Mouse (Mus musculus) intestine, embryonic 15.5 days (tissue): ENCODE data around the gene Tnfsf15. TPM values are rescaled to one million over a fixed set of nuclear protein-coding genes. Genes with fewer than 3 reads are reported as not detected.

Experiments
- ATAC-seq: fragments of 200-750 bp; cut with Nextera tagmentation; 2 replicates; pipeline ENCODE4 v1.8.0; 2017; ENCODE audit warnings: moderate TSS enrichment, moderate library complexity
- H3K27ac ChIP-seq: fragments of 300-500 bp; sonication (generic); 2 replicates; pipeline ENCODE4 v1.5.1; 2015; ENCODE audit warnings: mild to moderate bottlenecking, inconsistent platforms
- H3K27me3 ChIP-seq: fragments of 300-500 bp; sonication (generic); replicated peaks from 2 replicates; pipeline ENCODE4 v1.6.1; 2015; ENCODE audit warnings: inconsistent platforms
- H3K36me3 ChIP-seq: fragments of 300-500 bp; sonication (generic); 2 replicates; pipeline ENCODE4 v1.6.1; 2015; ENCODE audit warnings: inconsistent platforms
- H3K4me1 ChIP-seq: fragments of 300-500 bp; sonication (generic); replicated peaks from 2 replicates; pipeline ENCODE4 v1.6.1; 2015; ENCODE audit warnings: inconsistent platforms
- H3K4me2 ChIP-seq: fragments of 300-500 bp; sonication (generic); replicated peaks from 2 replicates; pipeline ENCODE4 v1.6.1; 2015; ENCODE audit warnings: mild to moderate bottlenecking, inconsistent platforms
- H3K4me3 ChIP-seq: fragments of 300-500 bp; sonication (generic); replicated peaks from 2 replicates; pipeline ENCODE4 v1.5.1; 2015; ENCODE audit warnings: inconsistent platforms
- H3K9ac ChIP-seq: fragments of 300-500 bp; sonication (generic); 2 replicates; pipeline ENCODE4 v1.6.1; 2015; ENCODE audit warnings: inconsistent platforms
- H3K9me3 ChIP-seq: fragments of 300-500 bp; sonication (generic); 2 replicates; pipeline ENCODE4 v1.6.1; 2016; ENCODE audit warnings: inconsistent platforms
- WGBS: fragments of 180-500 bp; shearing (Covaris S2); methylation state at CpG from one replicate; pipeline ENCODE4 v1.1.7; 2015; 5-methylcytosine and 5-hydroxymethylcytosine counted together
- polyA plus RNA-seq: library from polyadenylated mRNA; unstranded; fragments of >200 nt; fragmentation: Nextera tagmentation; extraction: Ambion mirVana; gene quantifications from 2 replicates; pipeline ENCODE4 v1.2.1, GENCODE M21; 2015

Tnfsf15 gene
- polyA plus RNA-seq, 1 experiment from 2014 or later: 0.28 TPM

- WGBS: 86% methylated on average over 6 of the region's 6 CpGs
- no peaks in the 10 kb centered on the region for H3K27me3 ChIP-seq
- no peak for ATAC-seq
Observed at GRCm38 (mm10) chr4:63757527-63758154, 12.7 kb upstream of the Tnfsf15 start.

GRCm38 (mm10) chr4:63756072-63756471 lies 11.2 kb upstream of the Tnfsf15 start:
- WGBS: 62% methylated on average over 2 of the region's 2 CpGs
- Histone ChIP-seq H3K4me2 (no peak overlapping the region), H3K36me3 (no peaks in the 10 kb centered on the region), H3K9me3 (no peaks in the 10 kb centered on the region), H3K27ac (peak overlapping the region; percentile 32; the same call in 1 of the 2 replicates), H3K4me1 (peaks cover 8% of the 10 kb centered on the region; the same call in 1 of the 2 replicates), H3K27me3 (no peaks in the 10 kb centered on the region), H3K4me3 (no peak overlapping the region), H3K9ac (no peak overlapping the region)
- ATAC-seq: no peak

More at GRCm38 (mm10) chr4:63757527-63758154, 12.7 kb upstream of the Tnfsf15 start:
- peaks cover 6% of the 10 kb centered on the region; the same call in 1 of the 2 replicates for H3K4me1 ChIP-seq
- H3K27ac ChIP-seq: no peak overlapping the region
- no peaks in the 10 kb centered on the region for H3K36me3 ChIP-seq
- no peak overlapping the region for H3K4me2 ChIP-seq
- no peak overlapping the region for H3K9ac ChIP-seq
- no peaks in the 10 kb centered on the region for H3K9me3 ChIP-seq
- no peak overlapping the region for H3K4me3 ChIP-seq

GRCm38 (mm10) chr4:63754467-63755020 lies 9.6 kb upstream of the Tnfsf15 start:
- Histone ChIP-seq H3K27ac (no peak overlapping the region), H3K4me2 (no peak overlapping the region), H3K27me3 (no peaks in the 10 kb centered on the region), H3K4me3 (no peak overlapping the region), H3K36me3 (no peaks in the 10 kb centered on the region), H3K9me3 (no peaks in the 10 kb centered on the region), H3K4me1 (peaks cover 8% of the 10 kb centered on the region; the same call in 1 of the 2 replicates), H3K9ac (no peak overlapping the region)
- no peak for ATAC-seq
- 66% methylated on average over 9 of the region's 9 CpGs for WGBS

- 49% methylated on average over 2 of the region's 2 CpGs for WGBS
- Histone ChIP-seq H3K4me2 (no peak overlapping the region), H3K4me1 (peaks cover 8% of the 10 kb centered on the region; the same call in 1 of the 2 replicates), H3K9ac (no peak overlapping the region), H3K27me3 (no peaks in the 10 kb centered on the region), H3K9me3 (no peaks in the 10 kb centered on the region), H3K27ac (no peak overlapping the region), H3K4me3 (no peak overlapping the region), H3K36me3 (no peaks in the 10 kb centered on the region)
- no peak for ATAC-seq
Observed at GRCm38 (mm10) chr4:63753855-63754254, 8.9 kb upstream of the Tnfsf15 start.

GRCm38 (mm10) chr4:63752687-63753523 lies 8.0 kb upstream of the Tnfsf15 start:
- H3K4me3 ChIP-seq: no peak overlapping the region

GRCm38 (mm10) chr4:63748061-63748730 lies 3.3 kb upstream of the Tnfsf15 start:
- Histone ChIP-seq H3K27ac (no peak overlapping the region), H3K27me3 (no peaks in the 10 kb centered on the region), H3K4me2 (no peak overlapping the region), H3K4me3 (no peak overlapping the region), H3K9me3 (no peaks in the 10 kb centered on the region), H3K36me3 (no peaks in the 10 kb centered on the region), H3K4me1 (peaks cover 21% of the 10 kb centered on the region), H3K9ac (no peak overlapping the region)
- no peak for ATAC-seq
- WGBS: 74% methylated on average over 3 of the region's 3 CpGs

More at GRCm38 (mm10) chr4:63752687-63753523, 8.0 kb upstream of the Tnfsf15 start:
- Histone ChIP-seq H3K36me3 (no peaks in the 10 kb centered on the region), H3K4me1 (peaks cover 8% of the 10 kb centered on the region; the same call in 1 of the 2 replicates), H3K4me2 (0 out of 2 replicates have a peak overlapping the region, but pooled peaks have one; percentile 0), H3K9me3 (no peaks in the 10 kb centered on the region), H3K27me3 (no peaks in the 10 kb centered on the region), H3K9ac (no peak overlapping the region), H3K27ac (no peak overlapping the region)
- WGBS: 37% methylated on average over 16 of the region's 16 CpGs
- peak; percentile 66 for ATAC-seq

GRCm38 (mm10) chr4:63745271-63745670 lies 358 bp upstream of the Tnfsf15 start:
- H3K9ac ChIP-seq: no peak overlapping the region
- peaks cover 28% of the 10 kb centered on the region for H3K4me1 ChIP-seq
- no peaks in the 10 kb centered on the region for H3K36me3 ChIP-seq
- no peaks in the 10 kb centered on the region for H3K27me3 ChIP-seq
- peak overlapping the region; percentile 37 for H3K4me2 ChIP-seq
- no peak overlapping the region for H3K27ac ChIP-seq
- peak; percentile 40; the same call in 1 of the 2 replicates for ATAC-seq
- whole genome bisulfite sequencing: 45% methylated on average over 6 of the region's 6 CpGs
- no peak overlapping the region for H3K4me3 ChIP-seq
- H3K9me3 ChIP-seq: no peaks in the 10 kb centered on the region

GRCm38 (mm10) chr4:63743660-63744059 lies 1.3 kb downstream of the Tnfsf15 start:
- Histone ChIP-seq H3K4me3 (no peak overlapping the region), H3K27me3 (no peaks in the 10 kb centered on the region), H3K4me2 (no peak overlapping the region), H3K9me3 (no peaks in the 10 kb centered on the region), H3K4me1 (peaks cover 30% of the 10 kb centered on the region), H3K36me3 (no peaks in the 10 kb centered on the region), H3K27ac (no peak overlapping the region), H3K9ac (no peak overlapping the region)
- WGBS: 21% methylated on average over 1 of the region's 1 CpGs
- peak; percentile 82 for ATAC-seq

- H3K4me1 ChIP-seq: peaks cover 30% of the 10 kb centered on the region
- 59% methylated on average over 5 of the region's 5 CpGs for WGBS
- H3K9me3 ChIP-seq: no peaks in the 10 kb centered on the region
- no peaks in the 10 kb centered on the region for H3K27me3 ChIP-seq
- H3K4me2 ChIP-seq: no peak overlapping the region
- 0 out of 2 replicates have a peak, but pooled peaks have one; percentile 5 for ATAC-seq
- no peak overlapping the region for H3K27ac ChIP-seq
- H3K4me3 ChIP-seq: no peak overlapping the region
- no peaks in the 10 kb centered on the region for H3K36me3 ChIP-seq
- no peak overlapping the region for H3K9ac ChIP-seq
Observed at GRCm38 (mm10) chr4:63742763-63743371, 2.0 kb downstream of the Tnfsf15 start.

- Histone ChIP-seq H3K4me3 (no peak overlapping the region), H3K4me2 (no peak overlapping the region), H3K27me3 (no peaks in the 10 kb centered on the region), H3K9me3 (no peaks in the 10 kb centered on the region), H3K27ac (no peak overlapping the region), H3K36me3 (no peaks in the 10 kb centered on the region), H3K9ac (no peak overlapping the region), H3K4me1 (peaks cover 30% of the 10 kb centered on the region)
- ATAC-seq: no peak
- 65% methylated on average over 7 of the region's 7 CpGs for WGBS
Observed at GRCm38 (mm10) chr4:63742101-63742500, 2.8 kb downstream of the Tnfsf15 start.

- Histone ChIP-seq H3K9me3 (no peaks in the 10 kb centered on the region), H3K4me2 (no peak overlapping the region), H3K4me3 (no peak overlapping the region), H3K4me1 (peaks cover 30% of the 10 kb centered on the region), H3K27ac (no peak overlapping the region), H3K27me3 (no peaks in the 10 kb centered on the region), H3K36me3 (no peaks in the 10 kb centered on the region), H3K9ac (no peak overlapping the region)
- no peak for ATAC-seq
- 83% methylated on average over 4 of the region's 4 CpGs for WGBS
Observed at GRCm38 (mm10) chr4:63740761-63741160, 4.2 kb downstream of the Tnfsf15 start.
